Mouse (Mus musculus) liver, embryonic 14.5 days (tissue): ENCODE results near the gene Slc38a10.

Experiments used
- CTCF ChIP-seq: IDR thresholded peaks from 2 replicates; pipeline ENCODE4 v1.5.1; 2016; ENCODE audit warnings: antibody characterized with exemption, low read depth, control low read depth
- EP300 ChIP-seq: IDR thresholded peaks from 2 replicates; pipeline ENCODE4 v1.6.1; 2016; ENCODE audit warnings: antibody characterized with exemption, low read depth

GRCm38 (mm10) chr11:120134148-120134547, 17.0 kb downstream of the Slc38a10 start:
- TF ChIP-seq CTCF, result no peak
- no peak for TF ChIP-seq EP300
